Mouse (Mus musculus): ENCODE data around the gene Cpt1a. TPM values are rescaled to one million over a fixed set of nuclear protein-coding genes. Genes with fewer than 3 reads are reported as not detected.
A peak's percentile ranks its signal among the peaks of the same experiment; 100 is the strongest.

Gene Cpt1a
- polyA plus RNA-seq, 1 experiment from 2014 or later: 43.7 TPM

GRCm38 (mm10) chr19:3323753-3324270, 1.7 kb downstream of the Cpt1a start:
- H3K4me2 ChIP-seq (ENCODE audit: low read depth, low read length): peak overlapping the region; percentile 96
- H3K36me3 ChIP-seq (ENCODE audit: control insufficient read depth, insufficient read depth, low read length): no peaks in the 10 kb centered on the region
- H3K4me3 ChIP-seq (ENCODE audit: low read length): peak overlapping the region; percentile 70
- ATAC-seq: 0 out of 2 replicates have a peak, but pooled peaks have one; percentile 0
- H3K4me1 ChIP-seq (ENCODE audit: control insufficient read depth, insufficient read depth, low read length): peaks cover 33% of the 10 kb centered on the region
- under 1% methylated on average over 34 of the region's 34 CpGs for WGBS
- no peaks in the 10 kb centered on the region for H3K9me3 ChIP-seq (ENCODE audit: control insufficient read depth, low read length)
- H3K27ac ChIP-seq (ENCODE audit: low read length): peak overlapping the region; percentile 96
- no peaks in the 10 kb centered on the region for H3K27me3 ChIP-seq (replicated peaks; ENCODE audit: control insufficient read depth, insufficient read depth, low read length)
- H3K9ac ChIP-seq (ENCODE audit: low read depth, low read length): peak overlapping the region; percentile 78

- Histone ChIP-seq H3K27ac (ENCODE audit: low read length) (peak overlapping the region; percentile 96), H3K27me3 (replicated peaks; ENCODE audit: control insufficient read depth, insufficient read depth, low read length) (no peaks in the 10 kb centered on the region), H3K9ac (ENCODE audit: low read depth, low read length) (peak overlapping the region; percentile 78), H3K4me2 (ENCODE audit: low read depth, low read length) (peak overlapping the region; percentile 96), H3K4me1 (ENCODE audit: control insufficient read depth, insufficient read depth, low read length) (peaks cover 32% of the 10 kb centered on the region), H3K9me3 (ENCODE audit: control insufficient read depth, low read length) (no peaks in the 10 kb centered on the region), H3K36me3 (ENCODE audit: control insufficient read depth, insufficient read depth, low read length) (no peaks in the 10 kb centered on the region), H3K4me3 (ENCODE audit: low read length) (peak overlapping the region; percentile 70)
- WGBS: 4% methylated on average over 17 of the region's 17 CpGs
- no peak for ATAC-seq
Observed at GRCm38 (mm10) chr19:3324271-3324811, 2.2 kb downstream of the Cpt1a start.

- peak; percentile 75 for ATAC-seq
- Histone ChIP-seq H3K27ac (ENCODE audit: low read length) (peak overlapping the region; percentile 96), H3K9me3 (ENCODE audit: control insufficient read depth, low read length) (no peaks in the 10 kb centered on the region), H3K9ac (ENCODE audit: low read depth, low read length) (peak overlapping the region; percentile 78), H3K4me2 (ENCODE audit: low read depth, low read length) (peak overlapping the region; percentile 96), H3K27me3 (replicated peaks; ENCODE audit: control insufficient read depth, insufficient read depth, low read length) (no peaks in the 10 kb centered on the region), H3K36me3 (ENCODE audit: control insufficient read depth, insufficient read depth, low read length) (no peaks in the 10 kb centered on the region), H3K4me1 (ENCODE audit: control insufficient read depth, insufficient read depth, low read length) (peaks cover 29% of the 10 kb centered on the region), H3K4me3 (ENCODE audit: low read length) (peak overlapping the region; percentile 70)
- under 1% methylated on average over 59 of the region's 59 CpGs for WGBS
Observed at GRCm38 (mm10) chr19:3324931-3325711, 3.0 kb downstream of the Cpt1a start.

GRCm38 (mm10) chr19:3325771-3326478, 3.8 kb downstream of the Cpt1a start:
- Histone ChIP-seq H3K27me3 (replicated peaks; ENCODE audit: control insufficient read depth, insufficient read depth, low read length) (no peaks in the 10 kb centered on the region), H3K4me3 (ENCODE audit: low read length) (peak overlapping the region; percentile 70), H3K9ac (ENCODE audit: low read depth, low read length) (peak overlapping the region; percentile 78), H3K27ac (ENCODE audit: low read length) (peak overlapping the region; percentile 96), H3K36me3 (ENCODE audit: control insufficient read depth, insufficient read depth, low read length) (no peaks in the 10 kb centered on the region), H3K4me1 (ENCODE audit: control insufficient read depth, insufficient read depth, low read length) (peaks cover 29% of the 10 kb centered on the region), H3K9me3 (ENCODE audit: control insufficient read depth, low read length) (no peaks in the 10 kb centered on the region), H3K4me2 (ENCODE audit: low read depth, low read length) (peak overlapping the region; percentile 96)
- peak; percentile 1; the same call in 1 of the 2 replicates for ATAC-seq
- WGBS: 28% methylated on average over 15 of the region's 15 CpGs

GRCm38 (mm10) chr19:3326479-3327047, 4.4 kb downstream of the Cpt1a start:
- Histone ChIP-seq H3K36me3 (ENCODE audit: control insufficient read depth, insufficient read depth, low read length) (no peaks in the 10 kb centered on the region), H3K9me3 (ENCODE audit: control insufficient read depth, low read length) (no peaks in the 10 kb centered on the region), H3K4me1 (ENCODE audit: control insufficient read depth, insufficient read depth, low read length) (peaks cover 23% of the 10 kb centered on the region), H3K27me3 (replicated peaks; ENCODE audit: control insufficient read depth, insufficient read depth, low read length) (no peaks in the 10 kb centered on the region), H3K4me2 (ENCODE audit: low read depth, low read length) (peak overlapping the region; percentile 96; the same call in 1 of the 2 replicates), H3K9ac (ENCODE audit: low read depth, low read length) (no peak overlapping the region), H3K4me3 (ENCODE audit: low read length) (no peak overlapping the region), H3K27ac (ENCODE audit: low read length) (peak overlapping the region; percentile 96)
- WGBS: 79% methylated on average over 12 of the region's 12 CpGs
- ATAC-seq: no peak

- H3K4me3 ChIP-seq (ENCODE audit: low read length): no peak overlapping the region
- H3K9me3 ChIP-seq (ENCODE audit: control insufficient read depth, low read length): no peaks in the 10 kb centered on the region
- H3K4me1 ChIP-seq (ENCODE audit: control insufficient read depth, insufficient read depth, low read length): peaks cover 27% of the 10 kb centered on the region
- H3K27ac ChIP-seq (ENCODE audit: low read length): peak overlapping the region; percentile 91
- no peaks in the 10 kb centered on the region for H3K36me3 ChIP-seq (ENCODE audit: control insufficient read depth, insufficient read depth, low read length)
- no peak for ATAC-seq
- no peak overlapping the region for H3K4me2 ChIP-seq (ENCODE audit: low read depth, low read length)
- no peaks in the 10 kb centered on the region for H3K27me3 ChIP-seq (replicated peaks; ENCODE audit: control insufficient read depth, insufficient read depth, low read length)
- no peak overlapping the region for H3K9ac ChIP-seq (ENCODE audit: low read depth, low read length)
- 66% methylated on average over 6 of the region's 6 CpGs for WGBS
Observed at GRCm38 (mm10) chr19:3333247-3333646, 11.1 kb downstream of the Cpt1a start.

- H3K9ac ChIP-seq (ENCODE audit: low read depth, low read length): 0 out of 2 replicates have a peak overlapping the region, but pooled peaks have one; percentile 14
- H3K4me1 ChIP-seq (ENCODE audit: control insufficient read depth, insufficient read depth, low read length): peaks cover 27% of the 10 kb centered on the region
- WGBS: 67% methylated on average over 17 of the region's 17 CpGs
- H3K36me3 ChIP-seq (ENCODE audit: control insufficient read depth, insufficient read depth, low read length): no peaks in the 10 kb centered on the region
- H3K27ac ChIP-seq (ENCODE audit: low read length): peak overlapping the region; percentile 91
- peak overlapping the region; percentile 14 for H3K4me2 ChIP-seq (ENCODE audit: low read depth, low read length)
- no peaks in the 10 kb centered on the region for H3K27me3 ChIP-seq (replicated peaks; ENCODE audit: control insufficient read depth, insufficient read depth, low read length)
- peak; percentile 87 for ATAC-seq
- no peaks in the 10 kb centered on the region for H3K9me3 ChIP-seq (ENCODE audit: control insufficient read depth, low read length)
- H3K4me3 ChIP-seq (ENCODE audit: low read length): no peak overlapping the region
Observed at GRCm38 (mm10) chr19:3333694-3334515, 11.8 kb downstream of the Cpt1a start.

- Histone ChIP-seq H3K9me3 (ENCODE audit: control insufficient read depth, low read length) (no peaks in the 10 kb centered on the region), H3K4me3 (ENCODE audit: low read length) (no peak overlapping the region), H3K27ac (ENCODE audit: low read length) (peak overlapping the region; percentile 91), H3K27me3 (replicated peaks; ENCODE audit: control insufficient read depth, insufficient read depth, low read length) (no peaks in the 10 kb centered on the region), H3K36me3 (ENCODE audit: control insufficient read depth, insufficient read depth, low read length) (no peaks in the 10 kb centered on the region), H3K4me1 (ENCODE audit: control insufficient read depth, insufficient read depth, low read length) (peaks cover 27% of the 10 kb centered on the region), H3K4me2 (ENCODE audit: low read depth, low read length) (peak overlapping the region; percentile 14), H3K9ac (ENCODE audit: low read depth, low read length) (0 out of 2 replicates have a peak overlapping the region, but pooled peaks have one; percentile 14)
- 65% methylated on average over 4 of the region's 4 CpGs for WGBS
- ATAC-seq: peak; percentile 58
Observed at GRCm38 (mm10) chr19:3334550-3334949, 12.4 kb downstream of the Cpt1a start.

Measured in intestine, embryonic 16.5 days (tissue).